Mouse (Mus musculus) kidney, postnatal 25 days (tissue): ENCODE results near the gene Tspan18.

Experiments used
- DNase-seq, 2 experiments: peaks; one replicate each; pipeline ENCODE4 v3.0.0; 2021; ENCODE audit warnings: mixed read lengths in 2 of 2

Tspan18 gene

DNA sequence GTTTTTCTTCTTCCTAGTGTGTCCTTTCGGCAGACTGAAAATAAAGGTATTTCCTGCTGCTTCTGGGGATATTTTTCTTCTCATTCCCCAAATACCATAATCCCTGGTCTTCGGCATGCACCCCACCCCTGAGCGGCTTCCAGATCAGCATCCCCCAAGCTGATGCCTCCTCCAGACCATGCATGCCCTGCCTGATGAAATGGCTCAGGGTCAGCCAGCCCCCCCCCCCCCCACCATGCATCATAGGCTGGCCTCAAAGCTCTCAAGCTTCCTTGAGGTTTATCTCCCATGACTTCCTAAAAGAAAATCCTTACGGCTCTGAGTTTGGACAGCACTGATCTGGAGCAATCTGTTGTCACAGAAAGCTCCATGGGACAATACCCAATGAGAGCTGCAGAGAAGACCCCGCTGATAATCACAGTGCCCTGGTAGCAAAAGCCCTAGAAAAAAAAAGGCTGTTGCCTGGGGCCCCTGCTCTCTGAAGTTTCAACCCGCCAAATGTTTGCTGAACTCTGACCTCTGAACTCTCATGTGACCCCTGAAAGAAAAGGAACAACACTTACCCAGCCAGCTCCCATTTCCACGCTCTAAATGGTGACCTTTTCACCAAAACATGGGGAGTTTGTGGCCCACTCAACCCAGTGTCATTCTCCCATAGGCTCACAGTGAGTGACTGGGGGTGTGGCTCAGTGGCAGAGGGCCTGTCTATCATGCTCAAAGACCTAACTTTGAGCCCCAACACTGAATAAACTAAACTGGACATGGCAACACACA is 43.8 kb downstream of the Tspan18 start:
- DNase-seq = no peak

DNA sequence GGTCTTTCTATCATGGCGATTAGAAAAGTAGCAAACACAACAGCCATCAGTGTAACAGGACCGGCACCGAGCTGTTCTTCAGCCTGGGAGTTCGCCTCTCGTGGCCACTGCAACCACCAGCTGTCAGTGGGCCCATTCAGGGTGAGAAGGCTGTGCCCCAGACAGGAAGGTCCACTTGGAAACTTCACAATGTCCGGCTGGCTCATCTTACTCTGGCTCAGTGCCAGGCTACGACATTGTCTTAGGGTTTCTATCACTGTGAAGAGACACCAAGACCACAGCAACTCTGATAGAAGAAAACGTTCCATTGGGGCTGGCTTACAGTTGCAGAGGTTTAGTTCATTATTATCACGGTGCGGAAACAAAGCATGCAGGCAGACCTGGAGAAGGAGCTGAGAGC is 45.1 kb downstream of the Tspan18 start:
- peak; percentile 72 to 76 for DNase-seq

DNA sequence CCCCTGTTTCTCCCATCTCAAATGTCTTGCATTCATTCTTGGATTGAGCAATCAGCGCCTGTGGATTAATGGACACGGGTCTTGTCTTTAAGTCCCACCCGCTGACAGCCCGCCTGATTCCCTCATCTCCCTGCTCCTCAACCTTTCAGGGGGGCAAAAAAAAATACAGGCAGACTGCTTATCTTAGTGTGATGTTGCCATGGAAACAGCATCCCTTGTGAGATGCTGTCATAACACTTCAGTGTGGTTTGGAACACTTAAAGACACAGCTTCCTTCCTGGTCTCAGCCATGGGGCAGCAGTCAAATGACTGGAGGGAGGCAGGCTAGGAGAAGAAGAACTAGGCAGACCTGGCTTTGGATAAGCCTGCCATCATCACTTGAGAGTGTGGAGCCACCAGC is 47.0 kb downstream of the Tspan18 start:
- no peak for DNase-seq

DNA sequence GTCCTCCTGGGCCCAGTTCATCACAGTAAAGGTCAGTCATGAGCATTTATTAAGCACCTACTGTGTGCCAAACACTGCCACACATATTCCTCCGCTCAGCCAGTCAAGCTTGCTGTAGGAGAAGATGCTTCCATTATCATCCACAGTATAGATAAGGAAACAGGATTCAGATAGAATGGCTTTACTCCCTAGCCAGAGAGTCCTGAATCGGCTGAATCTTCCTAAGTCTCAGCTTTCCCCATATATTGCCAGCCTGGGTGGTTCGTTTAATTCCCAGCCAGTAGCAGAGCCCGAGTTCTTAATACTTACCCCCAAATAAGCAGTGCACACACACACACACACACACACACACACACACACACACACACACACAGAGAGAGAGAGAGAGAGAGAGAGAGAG is 47.6 kb downstream of the Tspan18 start:
- no peak for DNase-seq

DNA sequence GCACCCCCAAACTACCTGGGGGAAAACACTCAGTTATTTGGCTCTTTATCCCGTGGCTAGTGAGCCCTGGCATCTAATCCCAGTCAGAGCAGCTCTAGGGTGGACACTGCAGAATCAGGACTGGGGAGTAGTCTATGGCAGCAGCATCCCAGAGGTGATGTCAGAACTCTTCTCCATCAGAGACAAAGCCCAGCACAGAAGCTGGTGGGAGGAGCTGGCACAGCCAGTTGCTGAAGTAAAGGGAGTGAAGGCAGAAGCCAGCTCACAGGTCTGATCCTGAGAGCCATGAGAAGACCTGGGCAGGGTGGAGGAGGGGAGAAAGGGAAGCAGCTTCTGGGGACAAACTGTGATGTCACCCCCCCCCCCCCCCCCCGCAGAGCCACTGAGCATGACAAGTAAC is 48.0 kb downstream of the Tspan18 start:
- DNase-seq = no peak

DNA sequence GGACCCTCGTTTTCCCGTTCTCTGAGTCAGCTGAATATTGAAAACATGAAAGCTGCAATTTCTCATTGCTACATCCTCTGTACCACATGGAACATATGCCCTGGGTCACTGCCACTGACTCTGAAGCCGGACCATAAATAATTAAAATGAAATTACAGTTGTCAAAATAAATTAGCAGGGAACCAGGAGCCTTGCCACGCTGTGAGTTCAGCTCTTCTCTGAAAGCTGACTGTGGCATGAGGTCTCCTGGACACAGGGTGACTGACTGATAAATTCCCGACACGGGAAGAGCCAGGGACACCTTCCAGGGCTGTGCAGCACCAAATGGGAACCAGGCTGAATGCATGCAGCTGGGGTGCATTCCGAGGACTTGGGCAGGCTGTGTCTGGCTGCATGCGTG is 48.5 kb downstream of the Tspan18 start:
- DNase-seq = no peak

DNA sequence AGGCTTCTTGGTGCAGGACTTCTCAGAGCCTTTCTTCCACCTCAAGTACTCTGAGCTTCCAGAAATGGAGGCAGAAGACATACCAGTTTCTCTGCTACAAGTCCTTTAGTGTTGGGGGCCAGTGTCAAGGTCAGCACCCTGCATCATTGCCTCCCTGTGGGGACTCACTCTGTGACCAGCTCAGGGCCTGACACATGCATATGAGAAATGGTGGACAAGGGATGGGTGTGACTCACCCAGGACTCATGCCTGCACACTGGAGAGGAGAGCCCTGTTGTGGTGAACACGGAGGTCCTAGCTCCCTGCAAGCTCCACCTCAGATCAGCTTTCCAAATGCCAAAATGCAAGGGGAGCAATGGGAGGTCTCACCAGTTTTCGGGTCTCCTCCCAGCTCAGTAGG is 49.7 kb downstream of the Tspan18 start:
- DNase-seq = no peak

DNA sequence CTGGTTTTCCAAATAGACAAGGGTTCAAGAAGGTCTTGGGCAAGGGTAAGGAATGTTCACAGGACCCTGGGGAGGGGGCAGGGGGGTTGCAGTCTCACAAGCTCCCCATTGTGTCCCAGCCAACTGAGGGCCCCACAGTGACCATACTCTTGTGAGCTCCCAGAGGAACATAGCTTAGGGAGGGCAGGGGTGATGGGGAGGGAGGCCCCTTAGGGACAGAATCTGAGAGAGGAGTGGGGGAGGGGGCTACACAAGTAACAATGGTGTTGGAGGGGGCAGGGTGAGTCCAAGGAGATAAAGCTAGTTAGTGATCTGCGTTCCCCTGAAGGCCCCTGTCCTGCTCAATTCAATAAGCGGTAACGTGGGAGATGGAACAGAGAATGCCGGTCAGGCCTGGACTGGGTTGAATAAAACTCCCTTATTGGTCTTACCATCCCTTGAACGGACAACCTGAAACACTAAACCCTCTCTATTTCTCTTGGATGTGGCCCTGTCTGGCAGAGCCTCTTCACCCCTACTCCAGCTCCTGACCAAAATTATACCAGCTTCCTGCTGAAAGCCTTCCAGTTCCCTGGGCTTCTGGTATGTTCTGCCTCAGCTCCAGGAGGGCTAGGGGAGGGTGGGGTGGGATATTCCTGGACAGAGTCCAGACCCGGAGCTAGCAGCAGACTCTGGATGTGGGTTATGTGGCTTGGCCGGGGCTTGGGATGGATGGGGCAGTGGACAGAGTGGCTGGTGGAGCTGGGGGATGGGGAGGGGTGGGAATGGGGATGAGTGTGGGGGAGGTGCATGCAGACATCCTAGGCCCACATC is 50.6 kb downstream of the Tspan18 start:
- no peak for DNase-seq

DNA sequence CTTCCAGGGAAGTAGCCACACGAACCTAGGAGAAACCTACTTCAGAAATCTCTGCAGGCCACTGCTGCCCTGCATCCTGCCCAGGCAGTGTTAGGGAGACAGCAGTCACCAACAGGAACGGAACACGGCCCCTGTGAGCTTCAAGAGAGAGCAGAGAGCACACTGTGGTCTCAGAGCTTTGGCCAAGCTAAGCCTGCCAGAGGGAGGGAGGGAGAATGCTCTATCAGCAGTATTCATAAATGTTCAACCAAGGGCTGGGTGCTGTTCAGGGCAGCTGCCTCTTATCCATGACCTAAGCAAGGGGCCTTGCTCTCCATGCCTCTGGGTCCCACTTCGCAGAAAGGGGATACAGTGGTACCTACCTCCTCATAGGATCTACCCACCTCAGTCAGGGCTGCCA is 51.7 kb downstream of the Tspan18 start:
- DNase-seq = peak; percentile 49 to 68

DNA sequence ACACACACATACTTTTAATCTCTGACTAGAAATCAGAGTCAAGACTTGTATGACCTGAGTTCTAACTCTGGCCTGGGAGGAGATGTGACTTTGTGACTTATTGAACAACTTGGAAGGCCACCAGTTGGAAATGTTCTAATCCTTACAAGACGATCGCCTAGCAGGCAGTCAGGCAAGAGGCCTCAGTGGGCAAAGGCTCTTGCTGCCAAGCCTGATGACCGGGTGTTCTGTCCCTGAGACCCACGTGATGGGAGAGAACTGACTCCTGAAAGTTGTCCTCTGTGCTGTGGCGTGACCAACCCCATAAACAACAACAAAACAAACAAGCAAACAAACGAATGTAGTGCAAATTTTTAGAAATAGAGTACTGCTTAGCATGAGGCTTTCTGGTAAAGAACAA is 52.8 kb downstream of the Tspan18 start:
- DNase-seq = peak; percentile 16 to 66

DNA sequence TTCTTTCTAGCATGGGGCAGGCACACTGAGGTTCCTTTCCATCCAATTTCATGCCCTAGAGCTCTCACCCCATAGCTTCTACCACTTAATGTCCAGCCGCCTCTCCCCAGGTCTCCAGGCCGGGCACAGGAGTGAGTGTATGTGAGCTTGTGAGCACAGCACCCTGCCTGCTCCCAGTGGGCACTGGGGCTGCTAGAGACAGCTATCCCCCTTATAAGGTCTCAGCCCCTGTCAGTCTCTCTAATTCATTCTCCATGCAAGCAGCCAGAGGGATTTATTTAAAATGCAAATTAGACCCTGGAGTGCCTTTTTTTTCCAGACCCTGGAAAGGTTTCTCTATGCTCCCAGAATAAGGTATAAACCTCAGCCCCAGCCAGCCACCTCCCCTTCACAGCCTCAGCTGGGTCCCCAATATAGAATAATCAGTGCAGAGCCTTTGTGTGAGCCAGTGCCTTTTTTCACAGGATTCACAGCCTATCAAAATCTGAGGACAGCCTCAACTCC is 54.1 kb downstream of the Tspan18 start:
- no peak for DNase-seq

DNA sequence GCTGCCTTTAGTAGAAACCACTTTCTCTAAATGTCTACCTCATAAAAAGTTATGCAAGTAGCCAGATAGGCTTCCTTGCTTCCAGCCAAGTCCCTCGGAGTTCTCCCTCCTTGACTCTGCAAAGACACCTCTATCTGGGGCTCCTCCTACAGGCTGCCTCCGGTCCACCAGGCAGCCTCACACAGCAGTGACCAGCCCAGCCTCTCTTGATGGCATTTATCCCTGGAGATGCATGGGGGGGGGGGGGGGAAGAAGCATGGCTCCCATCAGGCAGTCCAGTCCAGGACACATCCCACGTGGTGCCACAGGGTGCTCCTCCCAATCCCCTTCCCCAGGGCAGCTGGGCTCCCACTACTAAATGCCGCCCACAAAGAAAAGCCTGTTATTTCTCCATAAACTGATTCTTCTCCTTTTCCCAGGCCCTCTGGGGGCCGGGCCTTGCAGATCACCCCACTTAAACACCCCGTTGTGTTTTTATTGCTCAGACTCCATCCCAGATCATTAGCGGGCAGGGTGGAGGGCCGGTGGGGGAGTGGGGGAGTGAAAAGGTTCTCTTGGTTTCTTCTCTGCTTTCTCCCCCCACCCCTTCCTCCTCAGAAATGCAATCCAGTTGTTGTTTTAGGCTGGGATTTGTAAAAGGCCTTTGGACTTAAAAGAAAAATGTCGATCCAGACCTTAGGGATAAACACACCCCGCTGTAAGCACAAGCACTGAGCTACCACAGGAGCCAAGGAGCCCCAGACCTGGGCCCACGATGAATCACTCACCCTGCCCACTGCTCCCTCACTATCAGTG is 55.9 kb downstream of the Tspan18 start:
- peak; percentile 45 to 64 for DNase-seq

DNA sequence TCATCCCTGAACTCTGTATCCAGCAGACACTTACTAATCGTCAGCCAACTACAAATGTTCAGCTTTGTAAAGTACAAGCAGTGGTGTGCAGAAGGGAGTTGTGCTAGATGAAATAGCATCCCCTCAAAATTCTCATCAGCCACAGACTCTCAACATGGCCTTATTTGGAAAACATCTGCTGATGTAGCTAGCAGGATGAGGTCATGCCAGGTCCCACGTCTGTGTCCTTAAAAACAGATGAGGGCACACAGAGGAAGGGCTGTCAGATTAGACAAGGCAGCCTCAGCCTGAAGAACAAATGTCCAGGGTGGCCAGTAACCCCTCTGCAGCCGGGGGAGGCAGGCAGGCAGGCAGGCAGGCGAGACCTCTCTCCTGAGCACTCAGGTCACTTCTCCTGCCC is 56.8 kb downstream of the Tspan18 start:
- DNase-seq = no peak

DNA sequence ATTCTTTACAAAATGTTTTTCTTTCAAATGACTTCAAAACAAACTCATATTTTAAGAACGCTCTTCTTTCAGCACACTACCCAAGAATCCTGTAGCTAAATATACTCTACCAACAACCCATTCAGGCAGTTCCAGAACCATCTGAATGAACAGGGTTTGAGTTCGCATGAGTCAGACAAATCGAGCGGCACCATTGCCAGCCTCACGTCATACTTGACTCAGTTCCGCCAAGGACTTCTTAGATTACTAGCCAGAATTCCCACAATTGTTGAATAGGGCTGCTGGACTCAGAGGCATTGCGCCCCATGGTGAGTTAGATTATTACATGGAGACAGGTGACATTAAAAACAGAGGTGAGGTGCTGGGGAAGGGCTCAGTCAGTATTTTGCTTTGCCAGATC is 58.3 kb downstream of the Tspan18 start:
- no peak for DNase-seq

DNA sequence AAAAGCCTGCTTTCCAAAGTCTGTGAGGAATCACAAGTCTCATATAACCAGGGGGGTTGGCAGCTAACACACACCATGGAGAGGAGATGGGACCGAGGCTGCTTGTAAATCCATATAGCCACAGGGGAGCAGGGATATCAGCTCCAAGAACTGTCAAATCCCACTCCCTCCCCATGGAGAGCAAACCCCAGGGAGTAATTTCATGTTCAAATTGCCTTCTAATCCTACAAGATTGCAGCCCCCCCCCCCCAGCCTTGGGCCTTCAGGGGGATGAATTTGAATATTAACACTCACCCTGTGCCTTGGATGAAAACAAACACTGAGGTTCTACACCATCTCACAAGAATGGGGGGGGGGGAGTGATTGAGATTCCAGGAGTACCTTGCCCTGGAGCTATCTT is 60.4 kb downstream of the Tspan18 start:
- no peak for DNase-seq

DNA sequence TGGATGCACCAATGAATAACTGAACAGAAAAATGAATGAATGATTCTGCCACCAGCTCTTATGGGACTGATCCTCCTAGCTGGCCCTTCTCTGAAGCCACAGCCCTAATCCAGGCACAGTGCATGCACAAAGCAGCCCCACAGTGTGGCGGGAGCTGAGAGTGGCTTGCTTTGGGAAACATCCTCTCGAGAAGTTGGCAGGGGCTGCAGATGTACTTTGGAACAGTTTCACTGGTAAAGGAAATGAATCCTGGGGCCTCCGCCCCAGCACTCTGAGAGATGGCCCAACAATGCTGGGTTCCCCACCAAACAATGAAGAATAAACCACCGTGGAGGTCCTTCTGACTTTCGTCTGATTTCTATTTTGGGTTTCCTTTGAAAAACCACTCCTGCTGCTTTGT is 64.2 kb downstream of the Tspan18 start:
- peak; percentile 48 to 65 for DNase-seq

DNA sequence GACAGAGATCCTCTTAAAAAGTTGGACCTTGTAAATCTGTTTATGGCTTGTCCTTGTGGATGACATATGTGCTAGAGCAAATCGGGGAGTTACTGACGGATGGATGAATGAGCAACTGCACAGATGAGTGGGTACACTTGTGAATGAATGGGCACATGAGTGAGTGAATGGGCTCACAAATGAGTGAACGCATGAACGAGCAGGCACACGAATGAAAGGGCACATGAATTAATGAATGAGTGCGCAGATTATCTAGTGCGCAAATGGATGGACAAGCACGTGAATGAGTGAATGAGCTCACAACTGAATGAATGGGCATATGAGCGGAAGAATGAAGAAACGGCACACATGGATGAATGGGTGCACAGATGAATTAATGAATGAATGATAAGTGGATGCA is 64.7 kb downstream of the Tspan18 start:
- no peak for DNase-seq

DNA sequence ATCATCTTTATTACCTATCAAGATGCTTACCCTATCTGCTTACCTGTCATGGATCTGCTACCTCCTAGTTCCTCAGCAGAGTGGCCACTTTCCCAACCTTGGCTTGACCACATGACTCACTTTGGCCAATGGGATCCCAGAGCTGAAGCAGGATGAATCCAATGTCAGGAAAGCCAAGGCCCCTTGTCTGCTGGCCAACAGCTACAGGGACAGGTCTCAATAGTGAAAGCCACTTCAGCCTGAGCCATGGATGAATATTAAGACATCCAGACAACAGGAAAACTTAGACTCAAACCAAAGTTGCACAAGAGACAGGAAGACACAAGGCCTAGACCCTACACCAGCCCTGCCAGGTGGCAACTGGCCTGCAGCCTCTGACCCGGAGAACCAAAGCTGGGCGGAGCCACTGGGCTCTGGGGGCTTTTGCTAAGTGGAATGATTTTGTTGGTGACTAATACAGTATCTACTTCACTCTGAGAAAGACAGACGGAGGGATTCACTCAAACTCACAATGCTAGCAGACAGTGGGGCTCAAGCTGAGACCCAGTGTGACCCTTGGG is 65.5 kb downstream of the Tspan18 start:
- DNase-seq = peak; percentile 22 to 45

DNA sequence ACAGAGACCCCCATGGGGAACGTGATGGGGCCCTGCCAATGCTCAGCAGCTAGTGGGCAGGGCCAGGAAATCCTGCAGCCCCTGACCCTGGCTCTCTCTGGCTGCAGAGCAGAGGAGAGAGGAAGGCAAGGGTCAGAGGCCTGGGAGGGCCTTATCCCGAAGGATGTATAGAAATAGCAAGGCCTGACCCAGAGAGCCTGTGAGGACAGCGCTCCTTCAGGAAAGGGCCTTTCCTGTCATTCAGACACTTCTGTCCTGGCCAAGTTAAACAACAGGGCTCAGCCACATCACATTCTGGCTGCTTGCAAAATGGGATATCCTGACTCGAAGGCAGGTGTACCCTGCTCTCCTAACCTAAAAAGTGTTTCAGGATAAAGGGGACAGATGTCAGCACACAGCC is 66.5 kb downstream of the Tspan18 start:
- peak; percentile 49 to 75 for DNase-seq

DNA sequence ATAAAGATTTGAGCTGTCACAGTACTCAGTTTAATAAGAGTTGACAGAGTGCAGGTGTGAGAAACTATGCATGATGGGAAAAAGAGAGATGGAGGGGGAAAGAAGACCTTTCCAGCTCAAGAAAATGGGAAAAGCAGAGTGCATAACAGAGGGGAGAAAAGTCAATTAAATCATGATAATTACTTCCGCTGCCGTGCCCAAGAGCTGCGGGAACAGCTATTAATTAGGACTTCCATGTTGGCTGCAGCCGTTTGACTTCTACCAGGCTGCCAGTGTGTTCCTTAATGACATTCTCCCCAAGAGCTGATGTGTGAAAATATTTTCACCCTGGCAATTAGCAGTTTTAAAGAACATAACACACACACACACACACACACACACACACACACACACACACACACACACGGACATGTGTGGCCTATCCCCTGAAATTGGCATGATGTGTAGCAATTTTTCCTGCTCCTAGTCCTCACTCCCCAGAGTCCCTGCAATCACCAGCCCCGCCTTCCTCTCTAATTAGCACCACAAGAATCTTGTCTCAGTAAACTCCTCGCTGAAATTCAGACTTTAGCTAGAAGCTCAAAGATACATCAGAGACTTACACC is 67.6 kb downstream of the Tspan18 start:
- DNase-seq = no peak

DNA sequence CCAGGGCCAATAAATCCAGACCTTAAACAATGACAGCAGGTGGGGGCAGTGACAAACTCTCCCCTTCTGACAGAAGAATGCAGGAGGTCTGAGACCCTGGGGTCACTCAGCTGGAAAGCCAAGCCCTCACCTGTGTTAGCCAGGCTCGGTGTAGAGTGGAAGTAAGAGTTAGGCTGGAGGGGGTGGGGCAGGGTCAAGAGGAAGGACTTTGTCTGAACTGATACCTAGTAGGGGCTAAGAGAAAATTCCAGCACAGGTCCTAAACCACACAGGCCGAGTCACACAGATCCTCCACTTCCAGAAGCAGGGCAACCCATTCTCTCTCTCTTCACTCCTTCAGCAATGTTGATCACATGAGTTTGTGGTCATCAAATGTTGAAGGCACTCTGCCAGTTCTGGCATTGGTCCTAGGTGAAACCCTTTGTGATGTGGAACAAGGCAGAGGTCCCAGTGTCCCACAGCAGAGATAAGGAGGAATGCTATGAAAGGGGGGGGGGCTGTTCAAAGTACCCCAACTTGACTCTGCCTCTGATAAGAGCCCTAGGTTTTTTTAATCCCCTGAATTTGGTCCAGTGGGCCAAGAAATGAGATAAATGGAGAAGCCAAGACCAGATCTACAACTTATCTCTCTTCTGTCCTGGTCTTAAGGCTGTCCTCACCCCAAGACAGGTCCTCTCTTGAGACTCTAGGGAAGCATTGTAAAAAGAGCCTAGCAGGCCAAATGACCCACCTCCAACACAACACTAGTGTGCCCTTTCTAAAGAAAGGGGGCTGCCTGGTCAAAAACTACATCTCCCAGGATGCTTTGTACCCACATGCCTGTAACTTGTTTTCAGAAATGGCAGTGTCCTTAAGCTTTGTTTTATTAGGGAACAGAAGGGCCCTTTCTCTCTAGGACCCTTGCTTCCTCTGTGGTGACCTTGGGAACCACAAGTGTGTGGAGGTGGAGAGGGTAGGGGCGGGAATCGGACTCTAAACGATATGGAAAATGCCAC is 71.7 kb downstream of the Tspan18 start:
- peak; percentile 74 to 89 for DNase-seq
